Mouse (Mus musculus) spleen, adult 2 months (tissue): ENCODE measurements around the gene Meox1.

Experiments
- CTCF ChIP-seq: fragments of 200-500 bp; IDR thresholded peaks from 2 replicates; pipeline ENCODE4 v1.5.1; 2011; ENCODE audit warnings: mild to moderate bottlenecking, inconsistent platforms; ENCODE audit not compliant: insufficient read depth, insufficient read length, insufficient replicate concordance; ENCODE audit errors: extremely low read depth
- POLR2A ChIP-seq: fragments of 200-500 bp; IDR thresholded peaks from 2 replicates; pipeline ENCODE4 v1.6.1; 2011; ENCODE audit warnings: low read depth, low read length, inconsistent platforms

GRCm38 (mm10) chr11:101893560-101893959 is 614 bp downstream of the Meox1 start:
- TF ChIP-seq POLR2A (no peak), CTCF (no peak)
